Mouse (Mus musculus): Measurements from ENCODE around the gene Dop1a. TPM values are rescaled to one million over a fixed set of nuclear protein-coding genes. Genes with fewer than 3 reads are reported as not detected.
"Not testable (repeated sequence)": the region's sequence is repeated elsewhere in the genome, so short reads cannot be mapped to it uniquely, and the experiment has no call there.

Gene Dop1a
- polyA plus RNA-seq, 1 experiment from 2014 or later, result 34.1 TPM

DNA sequence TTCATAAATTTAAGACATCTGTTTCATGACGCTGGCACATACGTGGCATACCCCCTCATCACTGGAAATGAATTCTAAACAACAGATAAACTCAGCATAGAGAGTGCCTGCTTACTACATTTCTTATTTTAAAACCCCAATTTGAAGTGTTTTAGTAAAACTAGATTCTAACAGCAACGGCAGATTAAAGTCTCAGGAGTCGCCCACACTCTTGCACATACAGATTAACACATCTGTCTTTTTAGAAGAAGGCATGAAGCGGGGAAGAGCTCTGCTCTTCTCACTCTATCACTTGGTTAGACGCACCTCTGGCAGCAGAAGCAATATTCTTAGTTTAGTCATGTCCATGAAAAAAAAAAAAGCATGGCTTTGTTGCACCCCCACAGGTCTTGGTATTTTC, 108.2 kb downstream of the Dop1a start:
- H3K9ac ChIP-seq (ENCODE audit: low read depth, low read length), result no peak overlapping the region
- no peak overlapping the region for H3K4me2 ChIP-seq (ENCODE audit: low read length)
- 93% methylated on average over 6 of the region's 6 CpGs for WGBS
- peaks cover 14% of the 10 kb centered on the region for H3K4me1 ChIP-seq (ENCODE audit: control insufficient read depth, insufficient read depth, low read length)
- H3K27me3 ChIP-seq (ENCODE audit: control insufficient read depth, insufficient read depth, low read depth, low read length), result no peaks in the 10 kb centered on the region
- H3K4me3 ChIP-seq (ENCODE audit: low read depth, low read length), result no peak overlapping the region
- no peaks in the 10 kb centered on the region for H3K9me3 ChIP-seq (replicated peaks; ENCODE audit: control insufficient read depth, low read length, poor library complexity, severe bottlenecking)
- peaks cover 3% of the 10 kb centered on the region; the same call in 1 of the 2 replicates for H3K36me3 ChIP-seq (ENCODE audit: control insufficient read depth, insufficient read depth, low read length)
- no peak overlapping the region for H3K27ac ChIP-seq (ENCODE audit: low read length)
- no peak for ATAC-seq

DNA sequence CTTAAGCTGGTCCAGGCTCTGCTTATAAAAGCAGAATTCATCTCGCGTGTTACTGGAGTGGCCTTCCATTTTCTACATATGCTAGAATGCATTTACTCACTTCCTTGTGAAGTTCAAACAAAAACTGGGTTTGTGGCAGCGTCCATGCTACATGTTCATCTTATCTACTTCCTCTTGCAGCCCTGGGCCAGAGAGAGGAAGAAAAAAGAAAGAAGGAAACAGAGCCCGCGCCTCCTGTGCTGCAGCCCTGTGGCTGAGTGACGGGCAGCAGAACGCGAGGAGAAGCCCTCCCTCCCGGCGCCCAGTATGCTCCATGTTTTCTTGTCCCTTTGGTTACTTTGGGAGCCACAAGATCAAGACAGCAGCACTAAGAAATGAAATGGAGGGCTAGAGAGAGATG, 112.7 kb downstream of the Dop1a start:
- H3K27ac ChIP-seq (ENCODE audit: low read length), result no peak overlapping the region
- no peaks in the 10 kb centered on the region for H3K9me3 ChIP-seq (replicated peaks; ENCODE audit: control insufficient read depth, low read length, poor library complexity, severe bottlenecking)
- no peaks in the 10 kb centered on the region for H3K27me3 ChIP-seq (ENCODE audit: control insufficient read depth, insufficient read depth, low read depth, low read length)
- no peaks in the 10 kb centered on the region for H3K4me1 ChIP-seq (ENCODE audit: control insufficient read depth, insufficient read depth, low read length)
- H3K4me2 ChIP-seq (ENCODE audit: low read length), result no peak overlapping the region
- H3K4me3 ChIP-seq (ENCODE audit: low read depth, low read length), result no peak overlapping the region
- peaks cover 3% of the 10 kb centered on the region; the same call in 1 of the 2 replicates for H3K36me3 ChIP-seq (ENCODE audit: control insufficient read depth, insufficient read depth, low read length)
- no peak for ATAC-seq
- H3K9ac ChIP-seq (ENCODE audit: low read depth, low read length), result no peak overlapping the region
- 89% methylated on average over 10 of the region's 10 CpGs for WGBS

DNA sequence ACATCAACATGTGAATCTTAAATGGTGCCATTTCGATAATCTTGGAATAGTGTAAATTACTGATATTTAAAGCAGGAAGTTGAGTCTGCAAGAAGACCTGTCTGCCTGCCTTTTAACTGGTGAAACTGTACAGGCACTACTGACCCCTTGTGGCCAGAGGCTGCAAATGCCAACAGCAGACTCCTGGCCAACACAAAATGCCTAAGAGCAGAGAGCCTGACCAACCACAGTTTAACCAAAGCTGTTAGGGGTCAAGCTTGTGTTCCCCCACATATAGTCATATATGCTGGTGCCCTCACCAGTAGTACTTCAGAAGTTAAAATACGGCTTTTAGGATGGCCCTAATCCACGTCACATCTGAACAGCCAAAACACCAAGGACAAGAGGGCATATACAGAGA, 116.8 kb downstream of the Dop1a start:
- H3K4me1 ChIP-seq (ENCODE audit: control insufficient read depth, insufficient read depth, low read length), result no peaks in the 10 kb centered on the region
- no peak overlapping the region for H3K4me2 ChIP-seq (ENCODE audit: low read length)
- 54% methylated on average over 3 of the region's 3 CpGs for WGBS
- H3K27me3 ChIP-seq (ENCODE audit: control insufficient read depth, insufficient read depth, low read depth, low read length), result no peaks in the 10 kb centered on the region
- H3K36me3 ChIP-seq (ENCODE audit: control insufficient read depth, insufficient read depth, low read length), result peaks cover 3% of the 10 kb centered on the region; the same call in 1 of the 2 replicates
- peak; percentile 55; the same call in 1 of the 2 replicates for ATAC-seq
- H3K27ac ChIP-seq (ENCODE audit: low read length), result no peak overlapping the region
- H3K4me3 ChIP-seq (ENCODE audit: low read depth, low read length), result no peak overlapping the region
- no peaks in the 10 kb centered on the region for H3K9me3 ChIP-seq (replicated peaks; ENCODE audit: control insufficient read depth, low read length, poor library complexity, severe bottlenecking)
- H3K9ac ChIP-seq (ENCODE audit: low read depth, low read length), result no peak overlapping the region

DNA sequence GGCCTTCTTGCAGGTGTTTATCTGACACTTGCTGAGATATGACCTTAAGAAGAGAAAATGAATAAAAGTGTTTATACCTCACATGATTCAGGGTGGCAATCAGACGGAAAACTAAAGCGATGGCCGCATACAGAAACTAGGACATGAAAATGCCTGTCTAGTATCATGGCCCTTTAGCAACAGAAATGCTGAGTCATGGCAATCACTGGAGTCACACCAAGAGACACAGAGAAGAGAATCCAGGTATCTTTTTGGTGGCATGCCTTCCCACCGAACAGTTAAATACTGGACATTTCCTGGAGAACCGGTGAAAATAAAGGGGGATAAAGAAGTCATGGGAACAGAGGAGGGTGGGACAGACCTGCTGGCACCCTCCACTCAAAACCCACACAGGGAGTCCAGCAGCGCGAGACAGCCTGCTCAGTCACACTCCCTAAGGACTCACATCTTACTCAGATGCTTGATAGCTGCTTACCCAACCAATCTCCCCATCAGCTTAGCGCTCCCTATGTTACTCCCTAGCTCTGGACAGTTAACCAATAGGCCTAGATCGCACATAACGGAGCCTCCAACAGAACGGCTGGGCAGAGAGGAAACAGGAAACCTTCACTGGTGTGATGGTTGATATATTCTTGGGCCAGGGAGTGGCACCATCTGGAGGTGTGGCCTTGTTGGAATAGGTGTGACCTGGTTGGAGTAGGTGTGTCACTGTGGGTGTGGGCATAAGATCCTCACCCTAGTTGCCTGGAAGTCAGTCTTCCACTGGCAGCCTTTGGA, 120.3 kb downstream of the Dop1a start:
- Histone ChIP-seq H3K36me3 (ENCODE audit: control insufficient read depth, insufficient read depth, low read length) (no peaks in the 10 kb centered on the region), H3K27ac (ENCODE audit: low read length) (no peak overlapping the region), H3K4me1 (ENCODE audit: control insufficient read depth, insufficient read depth, low read length) (no peaks in the 10 kb centered on the region), H3K9ac (ENCODE audit: low read depth, low read length) (no peak overlapping the region), H3K9me3 (replicated peaks; ENCODE audit: control insufficient read depth, low read length, poor library complexity, severe bottlenecking) (no peaks in the 10 kb centered on the region), H3K4me2 (ENCODE audit: low read length) (no peak overlapping the region), H3K27me3 (ENCODE audit: control insufficient read depth, insufficient read depth, low read depth, low read length) (no peaks in the 10 kb centered on the region), H3K4me3 (ENCODE audit: low read depth, low read length) (no peak overlapping the region)
- no peak for ATAC-seq
- WGBS, result 95% methylated on average over 11 of the region's 11 CpGs

DNA sequence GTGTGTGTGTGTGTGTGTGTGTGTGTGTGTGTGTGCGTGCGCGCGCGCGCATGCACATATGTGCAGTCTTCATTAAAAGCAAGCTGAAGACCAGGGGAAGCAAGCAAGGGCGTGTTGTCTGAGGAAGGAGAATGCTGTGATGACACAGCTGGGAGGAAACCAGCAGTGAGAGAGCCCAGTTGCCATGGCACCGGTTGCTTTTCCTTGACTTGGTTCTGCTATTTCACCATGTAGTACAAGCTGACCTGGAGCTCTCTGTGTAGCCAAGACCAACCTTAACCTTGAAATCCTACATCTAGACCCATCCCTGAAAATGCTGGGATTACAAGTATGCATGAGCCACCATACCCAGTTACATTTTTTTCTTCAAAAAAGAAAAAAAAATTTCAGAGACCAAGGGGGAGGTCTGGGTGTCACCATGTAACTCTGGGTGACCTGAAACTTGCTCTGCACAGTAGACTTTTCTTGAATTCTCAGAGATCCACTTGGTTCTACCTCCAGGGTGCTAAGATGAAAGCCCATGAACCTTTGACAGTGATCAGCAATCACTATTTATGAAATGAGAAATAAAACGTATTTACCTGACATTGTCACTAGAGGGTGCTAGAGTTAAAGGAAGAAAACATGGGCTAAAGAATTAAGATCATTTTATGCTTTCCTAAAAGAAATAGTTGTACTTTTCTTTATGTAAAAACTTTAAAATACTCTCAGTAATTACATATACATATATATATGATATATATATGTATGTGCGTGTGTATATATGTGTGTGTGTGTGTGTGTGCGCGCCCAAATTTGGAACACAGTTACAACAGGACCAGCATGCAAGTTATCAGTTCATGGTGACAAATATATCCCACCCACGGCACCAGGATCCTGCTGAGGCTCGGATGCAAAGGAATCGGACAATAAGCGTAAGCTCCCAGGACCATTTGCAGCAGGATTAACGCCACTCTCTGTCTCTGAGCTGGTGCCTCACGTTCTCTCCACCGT, 126.0 kb downstream of the Dop1a start:
- Histone ChIP-seq H3K4me3 (ENCODE audit: low read depth, low read length) (no peak overlapping the region), H3K9ac (ENCODE audit: low read depth, low read length) (no peak overlapping the region), H3K36me3 (ENCODE audit: control insufficient read depth, insufficient read depth, low read length) (no peaks in the 10 kb centered on the region), H3K27me3 (ENCODE audit: control insufficient read depth, insufficient read depth, low read depth, low read length) (no peaks in the 10 kb centered on the region), H3K27ac (ENCODE audit: low read length) (no peak overlapping the region), H3K4me2 (ENCODE audit: low read length) (no peak overlapping the region), H3K4me1 (ENCODE audit: control insufficient read depth, insufficient read depth, low read length) (peaks cover 4% of the 10 kb centered on the region), H3K9me3 (replicated peaks; ENCODE audit: control insufficient read depth, low read length, poor library complexity, severe bottlenecking) (no peaks in the 10 kb centered on the region)
- peak; percentile 59 for ATAC-seq
- 66% methylated on average over 19 of the region's 19 CpGs for WGBS

DNA sequence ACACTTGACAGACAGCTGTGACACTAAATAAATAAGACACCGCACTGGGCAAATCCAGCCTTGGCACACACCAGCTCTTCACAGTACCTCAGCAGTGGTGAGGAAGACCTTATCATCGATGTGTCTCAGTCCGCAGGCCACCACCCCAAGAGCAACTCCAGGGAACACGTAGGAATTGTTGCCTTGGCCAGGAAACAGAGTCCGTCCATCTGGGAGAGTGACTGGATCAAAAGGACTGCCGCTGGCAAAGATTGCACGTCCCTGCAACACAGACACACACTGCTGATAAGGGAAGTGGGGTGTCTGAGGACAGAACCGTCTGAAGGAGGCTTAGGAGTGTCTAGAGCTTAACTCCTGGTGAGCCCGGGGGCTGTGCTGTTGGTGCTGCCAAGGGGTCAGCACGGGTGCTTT, 127.4 kb downstream of the Dop1a start:
- H3K4me2 ChIP-seq (ENCODE audit: low read length); H3K4me3 ChIP-seq (ENCODE audit: low read depth, low read length); H3K9ac ChIP-seq (ENCODE audit: low read depth, low read length); H3K4me1 ChIP-seq (ENCODE audit: control insufficient read depth, insufficient read depth, low read length); H3K27ac ChIP-seq (ENCODE audit: low read length); H3K27me3 ChIP-seq (ENCODE audit: control insufficient read depth, insufficient read depth, low read depth, low read length); H3K9me3 ChIP-seq (replicated peaks; ENCODE audit: control insufficient read depth, low read length, poor library complexity, severe bottlenecking); H3K36me3 ChIP-seq (ENCODE audit: control insufficient read depth, insufficient read depth, low read length): not testable (repeated sequence)
- 69% methylated on average over 9 of the region's 10 CpGs for WGBS
- 0 out of 2 replicates have a peak, but pooled peaks have one; percentile 36 for ATAC-seq

GRCm38 (mm10) chr9:86596983-86597382, 130.0 kb downstream of the Dop1a start:
- not testable (repeated sequence) for H3K27me3 ChIP-seq (ENCODE audit: control insufficient read depth, insufficient read depth, low read depth, low read length); H3K36me3 ChIP-seq (ENCODE audit: control insufficient read depth, insufficient read depth, low read length); ATAC-seq; H3K9me3 ChIP-seq (replicated peaks; ENCODE audit: control insufficient read depth, low read length, poor library complexity, severe bottlenecking); H3K9ac ChIP-seq (ENCODE audit: low read depth, low read length); H3K4me2 ChIP-seq (ENCODE audit: low read length); H3K4me3 ChIP-seq (ENCODE audit: low read depth, low read length); H3K27ac ChIP-seq (ENCODE audit: low read length); H3K4me1 ChIP-seq (ENCODE audit: control insufficient read depth, insufficient read depth, low read length)

DNA sequence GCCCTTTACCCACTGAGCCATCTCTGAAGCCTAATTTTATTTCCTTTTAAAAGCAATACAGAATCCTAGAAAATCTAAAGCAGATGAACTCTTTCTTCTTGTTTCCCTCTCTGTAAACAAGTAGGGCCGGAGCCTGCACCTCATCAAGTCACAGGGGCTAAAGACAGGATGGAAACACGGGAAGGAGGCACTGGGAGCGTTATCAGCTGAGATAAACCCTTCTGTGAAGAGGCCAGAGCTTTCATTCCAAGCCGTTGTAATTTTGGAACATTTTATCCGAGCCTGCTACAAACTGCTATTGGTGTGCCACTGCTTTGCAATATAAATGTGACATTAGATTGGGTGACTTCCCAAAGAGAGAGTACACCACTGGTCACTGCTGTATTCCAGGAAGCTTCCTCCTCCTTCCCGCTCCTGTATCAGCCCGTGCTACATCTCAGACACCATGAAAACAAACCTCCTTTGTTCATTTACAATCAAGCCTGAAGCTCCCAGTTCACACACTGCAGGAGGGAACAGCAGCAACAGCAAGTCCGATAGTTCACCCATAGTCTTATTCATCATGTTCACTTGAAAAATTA, 132.9 kb downstream of the Dop1a start:
- Histone ChIP-seq H3K9ac (ENCODE audit: low read depth, low read length) (no peak overlapping the region), H3K4me2 (ENCODE audit: low read length) (no peak overlapping the region), H3K36me3 (ENCODE audit: control insufficient read depth, insufficient read depth, low read length) (no peaks in the 10 kb centered on the region), H3K27ac (ENCODE audit: low read length) (no peak overlapping the region), H3K27me3 (ENCODE audit: control insufficient read depth, insufficient read depth, low read depth, low read length) (no peaks in the 10 kb centered on the region), H3K4me1 (ENCODE audit: control insufficient read depth, insufficient read depth, low read length) (no peaks in the 10 kb centered on the region), H3K9me3 (replicated peaks; ENCODE audit: control insufficient read depth, low read length, poor library complexity, severe bottlenecking) (no peaks in the 10 kb centered on the region), H3K4me3 (ENCODE audit: low read depth, low read length) (no peak overlapping the region)
- no peak for ATAC-seq
- WGBS, result 62% methylated on average over 8 of the region's 8 CpGs
